Mouse (Mus musculus): ENCODE results near the gene Ero1lb.

The Ero1lb gene

DNA sequence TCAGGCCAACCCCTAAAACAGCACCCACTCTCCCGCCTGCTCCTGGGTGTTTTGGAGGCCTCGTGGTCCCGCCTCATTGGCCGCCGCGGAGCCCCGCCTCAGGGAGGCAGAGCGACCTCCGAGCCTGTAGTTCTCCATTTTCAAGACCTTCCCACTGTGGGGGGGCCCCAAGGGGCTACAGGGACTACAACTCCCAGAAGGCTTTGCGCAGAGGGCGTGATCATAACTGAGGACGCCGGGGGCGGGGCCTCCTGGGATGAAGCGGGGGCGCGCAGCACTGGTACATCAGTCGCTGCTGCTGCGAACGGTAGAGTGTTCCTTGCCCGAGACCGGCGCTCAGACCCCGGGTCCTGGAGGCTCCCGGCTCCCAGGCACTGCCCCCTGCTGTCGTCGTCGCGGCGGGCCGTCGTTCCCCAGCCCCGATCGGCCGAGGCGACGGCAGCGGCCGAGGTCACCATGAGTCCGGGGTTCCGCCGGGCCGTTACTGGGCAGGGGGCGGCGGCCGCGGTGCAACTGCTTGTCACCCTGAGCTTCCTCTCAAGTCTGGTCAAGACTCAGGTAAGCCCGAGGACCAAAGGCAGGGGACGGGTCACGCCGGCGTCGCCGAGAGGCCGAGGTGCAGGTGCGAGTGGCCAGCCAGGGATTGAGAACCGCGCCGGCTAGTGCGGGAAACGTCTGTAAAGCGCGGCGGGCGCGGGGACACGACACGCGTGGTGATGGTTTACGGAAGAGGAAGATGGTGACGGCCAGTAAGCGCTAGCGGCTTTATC lies at the start of gene Ero1lb:
Gene Ero1lb (plus strand): TSS at position 254 of the 770 bp plus-strand sequence.
- WGBS, result under 1% methylated on average over 73 of the region's 73 CpGs

DNA sequence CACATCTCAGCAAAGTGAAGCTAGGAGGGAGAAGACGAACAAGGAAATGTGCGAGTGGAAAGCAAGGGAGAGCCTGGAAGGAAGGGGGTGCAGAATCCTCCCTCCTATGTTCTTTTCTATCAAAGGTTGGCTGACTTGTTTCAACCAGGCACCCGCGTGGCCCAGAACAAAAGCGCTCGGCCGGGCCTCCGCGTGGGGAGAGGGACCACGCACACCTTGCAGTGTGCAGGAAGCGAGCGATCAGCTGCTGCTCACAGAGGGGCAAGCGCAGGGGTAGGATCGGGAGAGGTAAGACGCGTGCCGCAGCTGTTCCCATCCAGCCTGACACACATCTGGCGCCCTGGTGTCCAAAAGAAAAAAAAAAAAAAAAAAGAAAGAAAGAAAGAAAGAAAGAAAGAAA lies 46.3 kb upstream of the Ero1lb start:
- 9% methylated on average over 18 of the region's 18 CpGs for WGBS

DNA sequence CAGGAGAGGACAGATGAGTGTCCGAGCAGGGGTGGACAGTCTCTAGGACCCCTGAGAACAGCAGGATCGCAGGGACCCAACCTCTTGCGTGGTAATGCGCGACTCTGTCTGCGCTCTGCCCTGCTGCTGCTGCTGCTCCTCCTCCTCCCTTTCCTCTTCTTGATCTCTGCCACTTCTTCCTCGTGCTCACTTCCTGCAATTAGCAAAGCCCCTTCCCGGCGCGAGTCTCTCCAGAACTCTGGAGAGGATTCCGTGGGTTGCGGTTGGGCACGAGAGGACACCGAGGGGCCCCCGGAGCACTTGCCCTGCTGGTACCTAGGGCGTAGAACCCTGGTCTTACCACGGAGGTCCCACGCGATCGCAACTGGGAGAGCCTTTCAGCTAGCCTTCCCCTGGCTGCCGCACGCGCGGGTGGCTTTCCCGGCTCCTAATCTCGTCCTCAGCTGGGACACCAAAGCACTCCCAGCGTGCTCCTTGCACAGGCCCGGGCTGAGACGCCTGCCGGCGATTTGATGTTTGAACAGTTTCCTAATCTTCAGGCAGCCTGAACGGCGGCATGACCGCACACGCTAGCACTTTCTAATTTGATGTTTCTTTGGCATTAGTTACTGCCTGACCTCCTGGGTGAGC lies 45.6 kb upstream of the Ero1lb start, which contains the start of gene Edaradd:
Gene Edaradd (minus strand): TSS at position 484 of the 630 bp plus-strand sequence.
- WGBS, result 1% methylated on average over 35 of the region's 35 CpGs

DNA sequence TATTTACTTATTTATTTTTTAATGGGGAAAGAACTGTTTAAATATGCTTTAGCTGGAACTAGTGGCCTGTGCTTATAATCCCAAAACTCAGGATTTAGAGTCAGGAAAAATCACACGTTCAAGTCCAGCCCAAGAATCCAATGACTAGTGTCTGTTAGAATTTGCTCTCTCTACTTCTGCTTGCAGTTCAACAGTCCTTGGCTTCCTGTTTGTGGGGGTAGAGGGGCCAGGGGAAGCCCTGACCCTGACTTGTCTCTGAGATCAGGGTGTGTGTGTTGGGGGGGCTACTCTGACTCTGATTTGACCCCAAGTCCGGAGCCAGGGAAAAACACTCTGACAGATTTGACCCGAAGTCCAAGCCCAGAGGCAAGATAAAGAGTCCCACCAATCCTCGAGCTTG lies 40.0 kb upstream of the Ero1lb start:
- WGBS, result 93% methylated on average over 4 of the region's 4 CpGs

DNA sequence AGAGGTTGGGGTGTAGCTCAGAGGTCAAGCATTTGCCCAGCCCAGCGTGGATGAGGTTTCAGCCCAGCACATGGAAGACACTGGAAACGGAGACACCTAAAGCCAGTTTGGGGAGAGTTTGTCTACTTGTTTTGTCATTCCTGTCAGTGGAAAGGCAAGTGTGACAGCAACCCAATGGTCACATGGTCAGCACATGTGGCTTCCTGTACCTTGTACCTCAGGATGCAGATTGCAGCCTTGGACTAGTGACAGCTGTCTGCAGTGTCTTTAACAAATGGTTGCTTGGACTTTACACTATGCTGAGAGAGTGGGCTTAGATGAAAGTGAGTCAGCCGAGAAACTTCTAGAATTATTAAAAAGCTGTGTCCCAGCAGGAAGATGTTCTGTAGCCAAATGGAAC lies 31.0 kb upstream of the Ero1lb start:
- 90% methylated on average over 3 of the region's 3 CpGs for WGBS

DNA sequence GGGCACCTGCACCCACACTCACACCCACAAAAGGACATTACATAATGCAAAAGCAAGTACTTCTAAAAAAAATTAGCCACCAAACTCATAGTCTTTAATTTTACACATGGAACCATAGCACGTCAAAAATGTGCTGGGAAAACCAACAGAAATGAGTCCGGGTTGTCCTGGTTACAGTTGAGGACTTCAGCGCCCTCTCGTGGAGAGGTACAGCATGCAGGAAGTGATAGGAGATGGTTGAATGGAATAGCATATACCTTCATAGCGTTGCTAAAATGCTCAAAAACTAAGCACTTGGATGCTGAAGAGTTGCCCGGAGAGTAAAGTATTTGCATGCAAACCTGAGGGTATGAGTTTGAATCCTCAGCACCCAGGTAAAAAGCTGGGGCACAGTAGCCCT lies 27.7 kb upstream of the Ero1lb start:
- 62% methylated on average over 6 of the region's 6 CpGs for WGBS

DNA sequence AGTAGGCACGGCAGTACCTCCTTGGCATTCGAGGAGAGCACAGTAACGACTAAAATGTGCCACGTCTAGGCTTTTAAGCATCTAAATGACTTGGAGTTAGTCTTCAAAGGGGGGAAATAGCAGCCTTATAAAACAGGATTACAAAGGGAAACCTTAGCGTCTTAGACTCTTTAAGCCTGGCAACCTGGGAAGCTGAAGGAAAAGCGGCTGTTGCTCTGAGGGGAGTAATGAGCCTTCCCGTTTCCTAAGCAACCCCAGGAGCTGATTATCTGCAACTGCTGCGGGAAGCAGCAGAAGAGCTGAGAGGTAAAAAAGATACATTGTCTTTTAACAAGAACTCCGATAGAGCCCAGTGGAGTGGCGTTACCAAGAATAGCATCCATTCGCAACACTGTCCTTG lies 26.0 kb upstream of the Ero1lb start:
- 14% methylated on average over 11 of the region's 11 CpGs for WGBS

DNA sequence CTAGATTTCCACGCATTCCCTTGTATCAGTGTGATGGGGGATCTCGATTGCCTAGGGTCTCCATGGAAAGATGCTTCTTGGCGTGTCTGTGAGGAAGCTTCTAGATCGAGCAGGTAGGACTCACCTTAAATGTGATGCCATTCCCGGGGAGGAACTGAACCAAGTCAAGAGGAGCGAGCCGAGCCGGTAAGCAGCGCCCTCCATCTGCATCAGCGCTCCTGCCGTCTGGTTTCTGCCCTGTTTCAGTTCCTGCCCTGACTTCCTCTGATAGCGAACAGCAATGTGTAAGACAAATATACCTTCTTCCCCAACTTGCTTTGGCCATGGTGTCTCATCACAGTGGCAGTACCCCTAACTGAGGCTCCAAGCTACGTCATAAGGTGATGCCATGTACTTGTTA lies 25.6 kb upstream of the Ero1lb start:
- 46% methylated on average over 13 of the region's 13 CpGs for WGBS

DNA sequence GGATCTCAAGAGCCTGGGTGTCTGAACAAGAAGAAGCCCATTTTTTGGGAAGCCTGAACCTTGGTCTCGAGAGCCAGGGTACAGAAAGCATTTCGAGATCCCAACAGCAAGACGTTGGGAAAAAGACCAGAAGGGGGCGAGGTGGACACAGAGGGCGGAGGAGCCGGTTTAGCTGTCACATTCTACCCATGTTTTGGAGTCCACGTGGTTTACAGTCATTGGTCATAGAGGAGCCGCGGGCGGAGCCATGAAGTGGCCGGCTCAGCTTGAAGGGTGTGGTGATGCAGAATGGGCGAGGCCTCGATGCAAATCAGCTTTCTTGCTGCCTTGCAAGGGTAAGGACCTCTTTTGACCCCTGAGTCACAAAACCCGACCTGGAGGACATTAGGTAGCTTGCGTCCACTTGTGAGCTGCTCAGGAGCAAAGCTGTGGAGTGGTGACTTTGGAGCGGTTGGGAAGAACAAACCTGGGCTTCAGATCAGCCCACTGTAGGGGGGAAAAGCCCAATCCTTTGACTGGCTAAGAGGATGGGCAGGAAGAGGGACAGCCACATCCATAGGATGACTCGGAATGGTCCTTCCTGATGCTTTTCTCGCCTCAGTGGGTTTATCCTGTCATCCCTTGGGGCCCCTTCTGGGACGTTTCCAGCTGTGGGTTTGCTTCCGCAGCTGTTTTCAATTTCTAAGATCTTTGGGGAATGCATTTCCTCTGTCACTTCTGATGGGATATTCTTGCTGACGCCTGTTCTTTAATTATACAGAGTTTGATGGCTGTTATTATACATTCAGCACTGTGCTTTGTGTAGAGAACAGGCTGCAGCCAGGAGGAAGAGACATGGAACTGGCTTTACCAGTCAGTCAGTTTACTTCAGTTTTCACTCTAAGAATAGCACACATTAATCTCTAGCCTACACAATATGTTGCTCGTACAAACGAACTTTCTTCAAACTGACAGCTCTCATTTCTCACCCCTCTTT lies 23.4 kb upstream of the Ero1lb start:
- WGBS, result 13% methylated on average over 23 of the region's 23 CpGs

DNA sequence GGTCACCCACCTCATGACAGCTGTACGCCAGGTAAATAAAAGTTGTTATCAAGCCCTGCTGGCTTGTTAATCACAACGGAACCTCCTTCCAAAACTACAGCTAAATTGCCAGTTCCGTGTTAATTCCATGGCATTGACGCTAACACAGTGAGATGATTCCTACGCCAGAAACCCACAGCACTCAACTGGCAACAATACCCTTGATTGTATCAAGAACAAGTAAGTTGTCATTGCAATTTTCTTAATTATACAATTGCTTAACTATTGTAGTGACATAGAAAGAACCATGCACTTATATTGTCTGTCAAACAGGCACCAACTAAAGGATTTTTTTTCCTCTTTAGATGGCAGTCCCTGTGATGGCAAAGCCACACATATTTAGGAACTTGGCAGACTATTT lies 22.4 kb upstream of the Ero1lb start:
- 69% methylated on average over 5 of the region's 5 CpGs for WGBS

DNA sequence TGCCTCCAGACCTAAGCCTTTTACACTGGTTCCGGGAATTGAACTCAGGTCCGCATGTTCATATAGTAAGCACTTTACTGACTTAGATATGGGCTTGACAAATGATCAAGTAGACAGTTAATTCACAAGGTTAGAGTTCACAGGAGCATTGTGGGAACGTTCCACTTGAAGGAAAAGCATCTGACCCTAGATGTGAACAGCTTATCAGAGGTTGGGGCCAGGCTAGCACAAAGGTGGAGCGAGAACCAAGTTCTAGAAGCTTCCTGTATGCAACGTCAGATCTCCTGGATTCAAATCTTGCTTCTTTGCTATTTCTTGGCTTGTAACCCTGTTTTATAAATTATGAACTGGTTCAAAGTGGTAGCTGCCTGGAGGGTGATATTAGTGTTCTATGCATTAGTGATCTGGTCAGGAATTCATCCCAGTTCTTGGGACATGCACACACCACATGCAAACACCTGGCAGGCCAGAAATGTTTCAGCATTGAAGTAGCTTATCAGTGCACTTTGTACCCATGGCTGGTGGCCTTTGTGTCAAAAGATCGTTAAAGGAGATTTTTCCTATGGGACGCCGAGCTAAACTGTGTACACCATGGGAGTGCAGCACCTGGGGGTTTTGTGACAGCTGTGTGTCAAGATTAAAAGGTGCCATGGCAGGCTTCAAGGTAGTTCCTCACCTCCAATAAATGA lies 21.6 kb upstream of the Ero1lb start:
- WGBS, result 93% methylated on average over 8 of the region's 8 CpGs

DNA sequence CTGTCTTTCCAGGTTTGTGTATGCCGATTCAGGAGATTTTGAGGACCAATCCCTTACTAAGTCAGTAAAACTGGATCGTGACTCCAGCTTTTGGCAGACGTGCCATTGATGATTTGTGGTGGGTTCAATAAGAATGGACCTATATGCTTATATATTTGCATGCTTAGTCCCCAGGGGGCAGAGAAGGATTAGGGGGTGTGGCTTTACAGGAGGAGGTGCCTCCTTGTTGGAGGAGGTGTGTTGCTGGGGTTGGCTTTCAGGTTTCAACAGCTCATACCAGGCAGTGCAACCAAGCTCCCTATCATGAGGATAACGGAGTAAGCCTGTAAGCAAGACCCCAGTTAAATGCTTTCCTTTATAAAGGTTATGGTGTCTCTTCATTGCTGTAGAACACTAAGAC lies 11.5 kb upstream of the Ero1lb start:
- 77% methylated on average over 4 of the region's 4 CpGs for WGBS

DNA sequence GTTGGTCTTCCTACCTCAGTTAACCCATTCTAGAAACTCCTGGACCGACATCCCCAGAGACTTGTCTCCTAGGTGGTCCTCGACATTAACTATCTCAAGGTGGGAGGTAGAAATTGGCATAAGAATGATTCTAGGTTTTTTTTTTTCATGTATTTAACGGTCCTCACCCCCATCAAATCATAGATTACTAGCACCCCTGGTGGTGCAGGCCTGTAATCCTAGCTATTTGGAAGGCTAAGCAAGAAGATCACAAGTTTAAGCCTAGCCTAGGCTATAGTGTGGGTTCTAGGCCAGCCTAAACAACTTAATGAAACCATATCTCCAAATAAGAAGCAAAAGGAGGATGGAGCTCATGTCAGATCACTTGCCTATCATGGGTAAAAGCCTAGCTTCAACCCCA lies 6.6 kb upstream of the Ero1lb start:
- WGBS, result 57% methylated on average over 3 of the region's 3 CpGs

DNA sequence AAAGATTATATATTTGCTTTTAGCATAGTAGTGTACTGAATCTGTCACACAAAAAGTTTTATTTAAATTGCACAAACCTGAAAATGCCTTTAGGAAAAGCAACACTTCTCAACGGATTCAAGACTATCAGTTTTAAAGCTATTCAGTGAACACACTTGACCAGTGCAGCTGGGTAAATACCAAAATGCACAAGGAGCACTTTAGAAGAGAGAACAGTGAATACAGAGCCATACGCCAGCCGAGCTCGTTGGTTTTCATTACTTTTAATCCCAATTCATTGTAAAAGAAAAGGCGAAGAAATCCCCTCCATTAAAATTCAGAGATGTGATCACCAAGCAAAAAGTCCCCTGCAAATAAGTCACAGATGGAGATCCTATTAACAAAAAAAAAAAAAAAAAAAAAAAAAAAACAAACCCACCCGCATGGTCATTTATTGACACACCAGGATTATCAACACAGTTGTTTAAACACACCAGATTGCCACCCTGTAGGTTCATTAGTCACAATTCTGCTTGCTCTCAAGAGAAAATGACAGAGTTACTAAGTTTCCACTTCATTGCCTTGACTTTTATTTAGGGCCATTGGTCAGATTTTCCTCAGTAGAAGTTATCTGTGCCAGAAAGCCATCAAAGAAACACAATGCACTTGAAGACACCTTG lies 6.1 kb upstream of the Ero1lb start:
- WGBS, result 57% methylated on average over 6 of the region's 6 CpGs

DNA sequence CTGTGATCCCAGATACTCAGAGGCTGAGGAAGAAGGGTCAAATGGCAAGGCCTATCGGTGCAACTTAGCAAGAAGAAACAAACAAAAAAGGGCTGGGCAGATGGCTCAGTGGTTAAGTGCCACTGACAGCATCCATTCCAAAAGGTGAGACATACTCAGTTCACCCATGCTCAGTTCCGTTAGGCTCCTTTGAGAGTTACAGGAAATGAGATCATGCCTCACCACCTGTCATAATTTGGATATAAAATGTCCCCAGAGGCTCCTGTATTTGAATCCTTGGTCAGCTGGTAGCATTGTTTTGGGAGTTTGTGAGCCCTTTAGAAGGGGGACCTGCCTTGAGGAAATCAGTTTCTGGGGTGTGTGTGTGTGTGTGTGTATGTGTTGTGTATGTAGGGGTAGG lies 3.9 kb upstream of the Ero1lb start:
- WGBS, result 85% methylated on average over 2 of the region's 2 CpGs

DNA sequence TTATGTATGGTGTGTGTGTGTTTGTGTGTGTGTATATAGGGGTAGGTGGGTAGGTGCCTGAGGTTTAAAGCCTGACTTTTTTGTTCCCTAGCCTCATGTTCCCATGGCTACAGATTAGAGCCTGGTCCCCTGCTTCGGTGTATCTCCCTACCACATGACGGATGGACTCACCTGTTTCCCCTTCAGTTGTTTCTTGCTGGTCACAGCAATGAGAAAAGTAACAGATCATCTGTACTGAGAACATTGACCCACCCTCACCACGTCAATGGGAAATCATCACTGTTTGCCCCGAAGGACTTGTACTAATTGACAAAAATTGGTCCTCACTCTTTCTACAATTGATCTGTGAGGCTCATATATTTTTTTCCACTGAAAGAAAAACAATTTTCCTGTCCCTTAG lies 3.4 kb upstream of the Ero1lb start:
- 89% methylated on average over 4 of the region's 4 CpGs for WGBS

DNA sequence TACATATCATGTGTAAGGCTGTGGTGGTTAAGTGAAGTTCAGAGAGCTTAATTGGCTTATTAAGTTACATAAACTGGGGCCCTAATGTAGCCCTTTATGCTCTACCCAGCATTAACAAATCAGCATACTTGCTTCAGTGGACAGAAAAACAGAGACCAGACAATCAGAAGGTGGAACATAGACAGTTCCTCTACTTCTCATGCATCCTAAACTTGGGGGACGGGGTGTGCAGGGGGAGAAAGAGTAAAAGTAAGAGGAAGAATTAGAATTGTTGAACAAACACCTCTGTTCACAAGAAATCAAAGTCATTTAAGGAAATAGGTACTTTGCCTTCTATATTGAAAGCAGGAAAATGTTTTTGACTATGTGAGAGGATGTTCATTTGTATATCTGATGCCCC lies 2.3 kb downstream of the Ero1lb start:
- WGBS, result 78% methylated on average over 1 of the region's 1 CpGs

DNA sequence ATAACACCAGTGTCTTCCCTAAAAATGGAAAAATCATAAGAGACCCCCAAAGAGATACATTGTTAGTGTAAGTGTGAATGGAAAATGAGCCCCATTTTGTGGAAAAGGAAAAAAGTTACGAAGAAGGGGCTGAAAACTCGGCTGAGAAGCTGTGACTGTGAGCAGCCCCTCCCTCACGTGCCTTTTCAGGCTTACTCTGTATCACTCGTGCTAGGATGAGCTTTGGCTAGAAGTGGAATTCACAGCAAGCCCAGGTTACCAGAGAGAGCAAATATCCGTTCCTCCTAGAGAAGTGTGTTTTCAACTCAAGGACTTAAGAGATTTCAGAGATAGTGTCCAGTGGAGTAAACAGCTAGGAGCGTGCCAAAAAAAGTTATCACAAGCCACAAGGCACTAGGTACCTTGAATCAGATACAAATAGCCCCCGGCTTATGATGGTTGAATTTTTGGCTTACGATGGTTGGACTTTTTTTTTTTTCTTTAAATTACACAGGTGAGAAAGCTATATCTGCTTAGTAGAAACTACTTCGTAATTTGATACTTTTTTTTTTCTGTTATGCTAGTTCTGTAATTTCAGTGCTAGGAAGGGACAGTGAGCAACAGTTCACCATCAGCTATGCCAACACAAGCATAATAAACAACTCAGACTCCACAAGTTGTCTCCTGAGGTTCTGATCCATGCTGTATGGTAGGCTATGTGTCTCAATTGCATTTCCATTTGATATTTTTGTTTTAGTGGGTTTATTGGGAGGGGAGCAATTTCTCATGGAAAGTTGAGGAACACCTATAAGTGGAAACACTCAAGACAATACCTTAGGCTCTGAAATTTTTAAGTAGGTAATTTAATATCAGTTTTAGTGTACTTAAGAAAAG lies 3.2 kb downstream of the Ero1lb start:
- WGBS, result 84% methylated on average over 9 of the region's 9 CpGs

DNA sequence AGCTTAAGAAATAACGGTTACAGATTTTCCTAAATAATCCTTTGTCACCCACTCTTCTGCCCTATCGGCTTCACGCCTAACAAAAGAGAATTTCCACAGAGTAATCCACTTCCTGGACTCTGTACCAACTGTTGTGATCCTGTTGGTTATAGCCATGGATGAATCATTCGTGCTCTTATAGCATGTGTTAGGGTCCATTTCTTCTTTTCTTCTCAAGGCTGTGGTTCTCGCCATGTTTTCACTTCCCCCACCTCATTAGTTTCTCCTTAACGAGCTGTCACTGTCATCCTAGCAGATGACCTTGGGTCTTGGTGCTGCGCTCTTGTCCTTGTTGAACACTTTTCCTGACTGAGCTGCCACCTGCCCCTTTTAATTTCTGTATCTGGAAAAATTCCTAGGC lies 4.1 kb downstream of the Ero1lb start:
- WGBS, result 74% methylated on average over 7 of the region's 7 CpGs

DNA sequence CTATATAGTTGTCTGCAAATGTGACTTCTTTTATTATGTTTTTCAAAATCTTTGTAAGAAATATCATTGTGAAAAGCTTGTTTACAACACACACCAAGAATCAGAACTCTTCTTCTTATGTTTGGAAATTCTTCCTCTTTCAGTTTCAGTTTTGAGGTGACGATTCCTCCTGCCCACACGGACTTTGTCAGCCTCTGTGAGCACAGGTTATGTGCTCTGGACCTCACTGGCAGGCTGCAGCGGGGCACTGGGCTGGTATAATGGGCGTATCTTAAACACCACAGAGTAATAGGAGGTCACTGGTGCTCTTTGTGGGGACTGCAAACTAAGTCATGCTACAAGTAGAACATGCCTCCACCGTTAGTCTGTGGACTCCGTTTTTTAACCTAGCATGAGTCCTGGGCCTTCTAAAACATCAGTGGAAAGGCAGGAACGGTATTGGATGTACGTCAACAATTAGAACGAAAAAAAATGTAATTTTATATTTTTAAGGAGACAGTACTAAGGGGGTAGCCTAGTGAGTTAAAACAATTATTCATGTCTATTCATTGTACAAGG lies 9.4 kb downstream of the Ero1lb start:
- WGBS, result 73% methylated on average over 9 of the region's 9 CpGs
